Mouse (Mus musculus) kidney, embryonic 14.5 days (tissue): ENCODE data around the gene Bend5. TPM values are rescaled to one million over a fixed set of nuclear protein-coding genes. Genes with fewer than 3 reads are reported as not detected.

Experiments used
- ATAC-seq: fragments of 200-750 bp; cut with Nextera tagmentation; 2 replicates; pipeline ENCODE4 v1.8.0; 2017; ENCODE audit warnings: moderate number of reproducible peaks, mild to moderate bottlenecking, moderate TSS enrichment, moderate library complexity; ENCODE audit not compliant: low FRiP score, low TSS enrichment
- H3K27ac ChIP-seq: fragments of 300-500 bp; sonication (generic); 2 replicates; pipeline ENCODE4 v1.5.1; 2014; ENCODE audit warnings: low read depth, mild to moderate bottlenecking, low read length, moderate library complexity, mixed read lengths
- H3K27me3 ChIP-seq: fragments of 300-500 bp; sonication (generic); 2 replicates; pipeline ENCODE4 v1.6.1; 2014; ENCODE audit warnings: mild to moderate bottlenecking, low read length; ENCODE audit not compliant: control insufficient read depth, insufficient read depth
- H3K36me3 ChIP-seq: fragments of 300-500 bp; sonication (generic); 2 replicates; pipeline ENCODE4 v1.6.1; 2014; ENCODE audit warnings: low read length, mixed read lengths; ENCODE audit not compliant: control insufficient read depth, insufficient read depth
- H3K4me1 ChIP-seq: fragments of 300-500 bp; sonication (generic); 2 replicates; pipeline ENCODE4 v1.6.1; 2014; ENCODE audit warnings: low read length, mixed read lengths; ENCODE audit not compliant: control insufficient read depth, insufficient read depth
- H3K4me2 ChIP-seq: fragments of 300-500 bp; sonication (generic); replicated peaks from 2 replicates; pipeline ENCODE4 v1.6.1; 2014; ENCODE audit warnings: low read depth, mild to moderate bottlenecking, low read length
- H3K4me3 ChIP-seq: fragments of 300-500 bp; sonication (generic); 2 replicates; pipeline ENCODE4 v1.5.1; 2014; ENCODE audit warnings: mild to moderate bottlenecking, low read length
- H3K9ac ChIP-seq: fragments of 300-500 bp; sonication (generic); 2 replicates; pipeline ENCODE4 v1.6.1; 2014; ENCODE audit warnings: low read depth, mild to moderate bottlenecking, low read length, moderate library complexity
- H3K9me3 ChIP-seq: fragments of 300-500 bp; sonication (generic); 2 replicates; pipeline ENCODE4 v1.6.1; 2016; ENCODE audit warnings: low read length; ENCODE audit not compliant: control insufficient read depth
- WGBS: fragments of 180-500 bp; shearing (Covaris S2); extraction: QIAGEN DNeasy Blood & Tissue Kit; methylation state at CpG from one replicate; pipeline ENCODE4 v1.1.7; 2014; 5-methylcytosine and 5-hydroxymethylcytosine counted together
- polyA plus RNA-seq: library from polyadenylated mRNA; unstranded; fragments of >200 nt; fragmentation: Nextera tagmentation; extraction: Ambion mirVana; gene quantifications from 2 replicates; pipeline ENCODE4 v1.2.1, GENCODE M21; 2014

Gene Bend5
- polyA plus RNA-seq, 1 experiment from 2014 or later = 30.6 TPM

GRCm38 (mm10) chr4:111410731-111411130 is 4.1 kb upstream of the Bend5 start:
- Histone ChIP-seq H3K27me3 (no peaks in the 10 kb centered on the region), H3K4me2 (no peak overlapping the region), H3K9me3 (no peaks in the 10 kb centered on the region), H3K4me3 (no peak overlapping the region), H3K27ac (no peak overlapping the region), H3K36me3 (no peaks in the 10 kb centered on the region), H3K9ac (no peak overlapping the region), H3K4me1 (peaks cover 3% of the 10 kb centered on the region; the same call in 1 of the 2 replicates)
- WGBS = 77% methylated on average over 4 of the region's 4 CpGs
- ATAC-seq = no peak

DNA sequence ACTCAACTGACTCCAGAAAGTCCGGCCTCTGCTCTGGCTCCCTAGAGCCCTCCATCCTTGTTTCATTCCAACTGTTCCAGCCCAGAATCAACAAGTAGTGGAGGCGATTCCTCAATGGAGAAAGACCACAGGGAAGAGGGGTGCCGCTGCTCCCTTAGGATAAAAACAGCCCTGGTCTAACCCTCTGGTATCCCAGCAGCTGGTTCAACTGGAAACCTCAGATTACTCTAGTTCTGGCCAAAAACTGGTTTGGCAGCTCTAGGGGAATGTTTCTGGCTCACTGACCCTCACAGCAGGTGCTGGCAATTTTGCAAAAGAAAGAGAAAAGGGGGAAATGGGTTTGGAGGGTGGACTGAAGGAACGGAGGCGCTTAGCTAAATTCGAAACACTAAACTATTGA is 407 bp upstream of the Bend5 start:
- H3K9me3 ChIP-seq = no peaks in the 10 kb centered on the region
- no peaks in the 10 kb centered on the region for H3K27me3 ChIP-seq
- peak overlapping the region; percentile 65 for H3K4me2 ChIP-seq
- 0 out of 2 replicates have a peak, but pooled peaks cover 7% of the 10 kb centered on the region for H3K36me3 ChIP-seq
- H3K9ac ChIP-seq = peak overlapping the region; percentile 89; the same call in 1 of the 2 replicates
- H3K4me1 ChIP-seq = peaks cover 9% of the 10 kb centered on the region; the same call in 1 of the 2 replicates
- H3K4me3 ChIP-seq = peak overlapping the region; percentile 79
- ATAC-seq = peak; percentile 59
- H3K27ac ChIP-seq = peak overlapping the region; percentile 80
- WGBS = 1% methylated on average over 6 of the region's 6 CpGs

- no peak for ATAC-seq
- H3K27me3 ChIP-seq = no peaks in the 10 kb centered on the region
These were observed 1.3 kb downstream of the Bend5 start for GRCm38 (mm10) chr4:111416126-111416525.

DNA sequence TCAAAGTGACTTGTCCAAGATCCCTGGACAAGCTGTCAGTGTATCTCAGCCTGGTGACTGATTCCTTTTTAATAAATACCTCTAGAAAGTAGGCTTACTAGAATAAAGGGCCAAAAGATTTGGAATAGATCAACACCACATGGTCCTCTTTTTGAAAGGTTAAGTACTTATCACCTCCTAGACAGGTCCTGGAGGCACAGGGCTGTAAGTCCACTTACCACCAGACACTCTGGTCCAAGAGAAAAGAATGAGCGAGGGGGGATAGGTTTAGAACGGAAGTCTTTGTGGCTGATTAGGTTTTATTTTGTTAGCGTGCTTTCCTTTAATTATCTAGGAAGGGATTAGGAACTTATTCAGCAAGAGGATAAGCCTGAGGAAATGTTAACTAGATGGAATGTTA is 1.7 kb downstream of the Bend5 start:
- Histone ChIP-seq H3K27me3 (no peaks in the 10 kb centered on the region), H3K27ac (no peak overlapping the region), H3K9ac (no peak overlapping the region), H3K4me1 (peaks cover 9% of the 10 kb centered on the region; the same call in 1 of the 2 replicates), H3K4me3 (peak overlapping the region; percentile 79; the same call in 1 of the 2 replicates), H3K9me3 (no peaks in the 10 kb centered on the region), H3K4me2 (peak overlapping the region; percentile 65), H3K36me3 (0 out of 2 replicates have a peak, but pooled peaks cover 7% of the 10 kb centered on the region)
- WGBS = 61% methylated on average over 3 of the region's 3 CpGs
- ATAC-seq = no peak

More at GRCm38 (mm10) chr4:111416126-111416525, 1.3 kb downstream of the Bend5 start:
- Histone ChIP-seq H3K4me3 (peak overlapping the region; percentile 79), H3K27ac (no peak overlapping the region), H3K4me1 (peaks cover 9% of the 10 kb centered on the region; the same call in 1 of the 2 replicates), H3K36me3 (0 out of 2 replicates have a peak, but pooled peaks cover 7% of the 10 kb centered on the region), H3K9ac (peak overlapping the region; percentile 89; the same call in 1 of the 2 replicates), H3K4me2 (peak overlapping the region; percentile 65), H3K9me3 (no peaks in the 10 kb centered on the region)
- WGBS = 65% methylated on average over 3 of the region's 3 CpGs

GRCm38 (mm10) chr4:111417716-111418115 is 2.9 kb downstream of the Bend5 start:
- Histone ChIP-seq H3K4me1 (peaks cover 12% of the 10 kb centered on the region; the same call in 1 of the 2 replicates), H3K9ac (no peak overlapping the region), H3K9me3 (no peaks in the 10 kb centered on the region), H3K36me3 (0 out of 2 replicates have a peak, but pooled peaks cover 7% of the 10 kb centered on the region), H3K27ac (no peak overlapping the region), H3K4me3 (no peak overlapping the region), H3K4me2 (no peak overlapping the region), H3K27me3 (no peaks in the 10 kb centered on the region)
- ATAC-seq = no peak
- 87% methylated on average over 5 of the region's 5 CpGs for WGBS

DNA sequence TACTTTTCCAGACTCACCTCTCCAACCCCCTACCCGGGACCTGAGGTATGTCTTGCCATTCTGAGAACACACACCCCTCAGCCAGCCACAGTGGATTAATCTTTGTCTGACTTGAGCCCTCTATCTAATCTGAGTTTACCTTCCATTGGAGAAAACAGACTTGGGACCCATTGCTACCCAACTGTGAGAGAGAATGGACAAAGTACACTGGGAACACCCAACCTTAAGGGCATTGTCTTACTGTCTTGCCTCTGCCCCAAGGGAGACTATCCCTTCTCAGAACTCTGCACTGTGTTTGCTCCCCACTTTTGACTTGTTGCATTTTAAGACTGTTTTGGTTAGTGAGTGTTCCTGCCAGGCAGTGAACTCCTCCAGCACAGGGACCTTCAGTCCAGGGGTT is 4.7 kb downstream of the Bend5 start:
- Histone ChIP-seq H3K4me1 (peaks cover 9% of the 10 kb centered on the region; the same call in 1 of the 2 replicates), H3K4me2 (no peak overlapping the region), H3K9ac (no peak overlapping the region), H3K9me3 (no peaks in the 10 kb centered on the region), H3K27me3 (no peaks in the 10 kb centered on the region), H3K4me3 (no peak overlapping the region), H3K36me3 (0 out of 2 replicates have a peak, but pooled peaks cover 7% of the 10 kb centered on the region), H3K27ac (no peak overlapping the region)
- WGBS = 93% methylated on average over 1 of the region's 1 CpGs
- ATAC-seq = no peak

DNA sequence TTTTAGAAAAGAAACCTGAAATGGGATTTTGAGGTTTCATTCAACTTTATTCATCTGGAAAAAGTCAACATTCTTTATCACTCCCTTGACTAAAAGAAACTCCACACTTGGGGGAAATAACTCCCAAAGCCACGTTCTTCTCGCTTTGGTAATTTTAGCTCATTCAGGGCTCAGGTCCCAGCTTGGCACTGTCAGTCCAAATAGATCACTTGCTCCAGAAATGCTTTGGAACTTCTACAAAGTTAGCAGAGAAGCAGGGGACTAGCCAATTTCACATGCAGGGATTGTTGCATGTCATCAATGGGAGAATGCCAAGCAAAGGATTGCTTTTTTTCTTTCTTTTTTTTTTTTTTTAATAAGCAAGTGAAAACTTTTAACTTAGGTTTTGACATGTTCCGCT is 5.2 kb downstream of the Bend5 start:
- 0 out of 2 replicates have a peak, but pooled peaks cover 7% of the 10 kb centered on the region for H3K36me3 ChIP-seq
- 75% methylated on average over 3 of the region's 3 CpGs for WGBS
- no peak for ATAC-seq

DNA sequence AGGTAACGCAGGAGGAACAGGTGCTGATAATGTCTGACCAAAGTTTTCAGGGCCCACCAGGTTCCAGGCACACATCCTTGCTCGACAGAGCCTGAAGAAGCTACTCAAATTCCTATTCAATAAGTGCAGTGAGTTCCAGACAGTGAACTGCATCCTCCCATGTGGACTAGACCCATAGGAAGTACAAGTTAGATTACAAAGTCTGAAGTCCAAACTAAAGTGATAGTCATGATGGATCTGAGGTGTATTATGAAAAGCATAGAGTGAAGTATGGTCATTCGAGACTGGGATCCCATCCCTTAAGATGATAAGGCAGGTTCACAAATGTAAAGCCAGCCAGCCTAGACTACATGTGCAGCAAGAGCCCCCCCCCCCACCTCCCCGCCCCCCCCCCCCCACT is 6.1 kb downstream of the Bend5 start:
- H3K4me3 ChIP-seq = no peak overlapping the region
- no peak overlapping the region for H3K27ac ChIP-seq
- H3K27me3 ChIP-seq = no peaks in the 10 kb centered on the region
- H3K4me1 ChIP-seq = peaks cover 7% of the 10 kb centered on the region; the same call in 1 of the 2 replicates
- no peak overlapping the region for H3K4me2 ChIP-seq
- H3K9ac ChIP-seq = no peak overlapping the region
- no peaks in the 10 kb centered on the region for H3K9me3 ChIP-seq
- WGBS = 89% methylated on average over 4 of the region's 4 CpGs
- peaks cover 7% of the 10 kb centered on the region; the same call in 1 of the 2 replicates for H3K36me3 ChIP-seq
- ATAC-seq = no peak

More for the DNA sequence above, 5.2 kb downstream of the Bend5 start:
- peaks cover 9% of the 10 kb centered on the region; the same call in 1 of the 2 replicates for H3K4me1 ChIP-seq
- H3K27me3 ChIP-seq = no peaks in the 10 kb centered on the region
- H3K4me2 ChIP-seq = no peak overlapping the region
- H3K9me3 ChIP-seq = no peaks in the 10 kb centered on the region
- no peak overlapping the region for H3K27ac ChIP-seq
- H3K9ac ChIP-seq = no peak overlapping the region
- H3K4me3 ChIP-seq = no peak overlapping the region

- ATAC-seq = no peak
- Histone ChIP-seq H3K9me3 (no peaks in the 10 kb centered on the region), H3K27ac (no peak overlapping the region), H3K4me1 (0 out of 2 replicates have a peak, but pooled peaks cover 3% of the 10 kb centered on the region), H3K9ac (no peak overlapping the region), H3K4me3 (no peak overlapping the region), H3K36me3 (peaks cover 7% of the 10 kb centered on the region; the same call in 1 of the 2 replicates), H3K4me2 (no peak overlapping the region), H3K27me3 (no peaks in the 10 kb centered on the region)
- WGBS = 87% methylated on average over 6 of the region's 6 CpGs
These were observed 7.0 kb downstream of the Bend5 start for GRCm38 (mm10) chr4:111421785-111422184.
